Mouse (Mus musculus): ENCODE measurements around the gene Psd4.
A peak's percentile ranks its signal among the peaks of the same experiment; 100 is the strongest.

Gene Psd4

GRCm38 (mm10) chr2:24367030-24367894, at the start of gene Psd4:
Psd4 (plus strand) TSS chr2:24367580.
- DNase-seq (ENCODE audit: extremely low spot score, low spot score), result peak; percentile 45

GRCm38 (mm10) chr2:24317919-24318598, 49.3 kb upstream of the Psd4 start:
- DNase-seq (ENCODE audit: extremely low spot score, low spot score), result no peak

- no peak for DNase-seq (ENCODE audit: extremely low spot score, low spot score)
These were observed 32.0 kb upstream of the Psd4 start for GRCm38 (mm10) chr2:24335333-24335732.

GRCm38 (mm10) chr2:24336545-24336944, 30.8 kb upstream of the Psd4 start, which contains the start of gene Il1rn:
Il1rn (plus strand) TSS chr2:24336853.
- DNase-seq (ENCODE audit: extremely low spot score, low spot score), result no peak

GRCm38 (mm10) chr2:24341395-24341885, 25.9 kb upstream of the Psd4 start:
- DNase-seq (ENCODE audit: extremely low spot score, low spot score), result no peak

- DNase-seq (ENCODE audit: extremely low spot score, low spot score), result no peak
These were observed 22.8 kb upstream of the Psd4 start for GRCm38 (mm10) chr2:24344619-24345018.

GRCm38 (mm10) chr2:24345056-24345455, 22.3 kb upstream of the Psd4 start:
- no peak for DNase-seq (ENCODE audit: extremely low spot score, low spot score)

GRCm38 (mm10) chr2:24347926-24348325, 19.5 kb upstream of the Psd4 start:
- no peak for DNase-seq (ENCODE audit: extremely low spot score, low spot score)

- DNase-seq (ENCODE audit: extremely low spot score, low spot score), result no peak
These were observed 16.2 kb upstream of the Psd4 start for GRCm38 (mm10) chr2:24351159-24351558.

- DNase-seq (ENCODE audit: extremely low spot score, low spot score), result no peak
These were observed 14.3 kb upstream of the Psd4 start for GRCm38 (mm10) chr2:24353042-24353441.

GRCm38 (mm10) chr2:24357642-24358041, 9.7 kb upstream of the Psd4 start:
- peak; percentile 14 for DNase-seq (ENCODE audit: extremely low spot score, low spot score)

- DNase-seq (ENCODE audit: extremely low spot score, low spot score), result no peak
These were observed 8.0 kb upstream of the Psd4 start for GRCm38 (mm10) chr2:24359347-24359746.

GRCm38 (mm10) chr2:24363818-24364217, 3.6 kb upstream of the Psd4 start:
- DNase-seq (ENCODE audit: extremely low spot score, low spot score), result no peak

GRCm38 (mm10) chr2:24366214-24366975, 985 bp upstream of the Psd4 start:
- no peak for DNase-seq (ENCODE audit: extremely low spot score, low spot score)

- DNase-seq (ENCODE audit: extremely low spot score, low spot score), result peak; percentile 14
These were observed 498 bp downstream of the Psd4 start for GRCm38 (mm10) chr2:24367895-24368261.

GRCm38 (mm10) chr2:24378747-24379450, 11.5 kb downstream of the Psd4 start:
- no peak for DNase-seq (ENCODE audit: extremely low spot score, low spot score)

GRCm38 (mm10) chr2:24382456-24383230, 15.3 kb downstream of the Psd4 start:
- DNase-seq (ENCODE audit: extremely low spot score, low spot score), result no peak

- no peak for DNase-seq (ENCODE audit: extremely low spot score, low spot score)
These were observed 16.3 kb downstream of the Psd4 start for GRCm38 (mm10) chr2:24383636-24384035.

- no peak for DNase-seq (ENCODE audit: extremely low spot score, low spot score)
These were observed 17.0 kb downstream of the Psd4 start for GRCm38 (mm10) chr2:24384393-24384792.

Measured in neural tube, embryonic 10.5 days (tissue).